8 mouse cellular contexts compared by ENCODE assay signal in the genomic region with DNA sequence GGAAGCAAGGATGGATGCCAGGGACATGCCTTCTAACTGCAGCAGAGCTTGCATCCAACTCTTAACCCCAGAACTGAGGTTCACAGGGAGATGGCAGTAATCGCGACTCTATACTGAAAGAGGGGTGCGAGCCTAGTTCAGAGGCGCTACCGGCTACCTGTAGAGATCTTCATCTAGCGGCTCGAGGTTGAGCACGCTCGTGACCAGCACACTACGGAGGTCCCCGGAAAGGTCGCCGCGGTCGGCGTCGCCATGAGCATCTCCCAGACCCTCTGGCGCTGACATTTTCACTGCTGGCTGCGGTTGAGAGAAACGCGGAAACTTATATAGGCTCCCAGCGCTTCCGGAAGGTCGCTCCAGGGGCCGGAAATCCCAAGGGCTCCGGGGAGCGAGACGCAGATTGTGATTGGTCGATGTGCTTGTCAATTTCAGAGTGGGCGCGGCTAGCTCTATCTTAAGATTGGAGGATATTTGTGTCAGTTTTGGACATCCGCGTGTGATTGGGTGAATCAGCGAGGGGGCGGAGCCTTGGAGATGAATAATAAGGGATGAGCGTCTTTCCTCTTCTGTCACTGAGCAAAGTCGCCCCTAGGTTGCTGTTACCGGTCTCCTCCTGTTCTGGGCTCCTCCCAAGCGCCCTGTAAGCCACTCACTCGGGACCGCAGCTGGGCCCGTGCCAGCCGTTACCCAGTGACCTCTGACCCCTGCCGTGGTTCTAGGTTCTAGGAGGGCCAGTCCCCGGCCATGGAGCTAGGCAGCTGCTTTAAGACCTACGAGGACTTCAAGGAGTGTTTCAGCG. TPM values are rescaled to one million over a fixed set of nuclear protein-coding genes. Genes with fewer than 3 reads are reported as not detected.
DNase-seq lines count a peak whose midpoint lies in the region; ATAC-seq lines count a peak whose summit lies in the region.

A gene (minus strand): TSS at position 350 of the 799 bp plus-strand sequence.
A gene (plus strand): TSS at position 566 of the 799 bp plus-strand sequence.

- H3K36me3 ChIP-seq in heart, embryonic 14.5 days (ENCODE audit: control insufficient read depth, insufficient read depth, low read length), result peaks cover 41% of the 10 kb centered on the region
- H3K36me3 ChIP-seq in liver, embryonic 13.5 days, result peaks cover 42% of the 10 kb centered on the region
- 0 out of 2 replicates have a peak, but pooled peaks cover 4% of the 10 kb centered on the region for H3K36me3 ChIP-seq in stomach, embryonic 16.5 days (ENCODE audit: control insufficient read depth, insufficient read depth, low read length)

- peak within 1 kb of the TSS; percentile 92 for H3K9ac ChIP-seq in heart, embryonic 14.5 days (ENCODE audit: low read length)
- peak within 1 kb of the TSS; percentile 90 for H3K9ac ChIP-seq in liver, embryonic 13.5 days
- H3K9ac ChIP-seq in stomach, embryonic 16.5 days (ENCODE audit: low read length), result peak within 1 kb of the TSS; percentile 94

- ATAC-seq in heart, embryonic 14.5 days (ENCODE audit: insufficient number of reproducible peaks, insufficient read depth, low FRiP score, low read depth), result peak; percentile 94
- peak; percentile 94 for ATAC-seq in liver, embryonic 13.5 days (ENCODE audit: low read depth)
- peak; percentile 97 for ATAC-seq in stomach, embryonic 16.5 days (ENCODE audit: insufficient read depth, low FRiP score)

- peak within 1 kb of the TSS; percentile 92 for H3K4me2 ChIP-seq in heart, embryonic 14.5 days (ENCODE audit: low read length)
- H3K4me2 ChIP-seq in liver, embryonic 13.5 days, result peak within 1 kb of the TSS; percentile 92
- peak within 1 kb of the TSS; percentile 76 for H3K4me2 ChIP-seq in stomach, embryonic 16.5 days (ENCODE audit: low read depth, low read length)

- WGBS in heart, embryonic 14.5 days, result under 1% methylated on average over 47 of the region's 47 CpGs
- under 1% methylated on average over 47 of the region's 47 CpGs for WGBS in liver, embryonic 13.5 days (ENCODE audit: insufficient replicate concordance)
- WGBS in stomach, embryonic 16.5 days, result under 1% methylated on average over 47 of the region's 47 CpGs

- peak within 1 kb of the TSS; percentile 75 for H3K27ac ChIP-seq in brown adipose tissue, adult 24 weeks (replicated peaks; ENCODE audit: low read depth, low read length)
- H3K27ac ChIP-seq in heart, embryonic 14.5 days (replicated peaks in 1 of 2; ENCODE audit: control insufficient read depth in 1 of 2, insufficient read depth in 1 of 2, low read depth in 2 of 2, low read length in 2 of 2), result peak within 1 kb of the TSS; percentile 72 to 82
- H3K27ac ChIP-seq in liver, embryonic 13.5 days, result peak within 1 kb of the TSS; percentile 99
- peak within 1 kb of the TSS; percentile 91 for H3K27ac ChIP-seq in stomach, embryonic 16.5 days (ENCODE audit: low read length)

- H3K4me1 ChIP-seq in brown adipose tissue, adult 24 weeks (ENCODE audit: control insufficient read depth, insufficient read depth, insufficient read length, low read length), result peaks cover 4% of the 10 kb centered on the region
- H3K4me1 ChIP-seq in heart, embryonic 14.5 days (ENCODE audit: control insufficient read depth in 2 of 2, insufficient read depth in 2 of 2, low read length in 2 of 2), result peaks cover 4 to 16% of the 10 kb centered on the region in 2 experiments; a peak in 3 of 4 replicates
- peaks cover 35% of the 10 kb centered on the region for H3K4me1 ChIP-seq in liver, embryonic 13.5 days (replicated peaks)
- peaks cover 16% of the 10 kb centered on the region for H3K4me1 ChIP-seq in stomach, embryonic 16.5 days (ENCODE audit: control insufficient read depth, insufficient read depth, low read length)

- no peaks in the 10 kb centered on the region for H3K9me3 ChIP-seq in heart, embryonic 14.5 days (ENCODE audit: control insufficient read depth, low read length)
- no peaks in the 10 kb centered on the region for H3K9me3 ChIP-seq in liver, embryonic 13.5 days (replicated peaks)
- H3K9me3 ChIP-seq in stomach, embryonic 16.5 days (replicated peaks; ENCODE audit: control insufficient read depth, low read length), result no peaks in the 10 kb centered on the region

- peak within 1 kb of the TSS; percentile 84 for H3K4me3 ChIP-seq in brown adipose tissue, adult 24 weeks (ENCODE audit: insufficient read depth, low read depth, low read length)
- peak within 1 kb of the TSS; percentile 85 to 94 for H3K4me3 ChIP-seq in heart, embryonic 14.5 days (ENCODE audit: control insufficient read depth in 1 of 2, insufficient read depth in 1 of 2, low read depth in 1 of 2, low read length in 2 of 2)
- H3K4me3 ChIP-seq in liver, embryonic 13.5 days (replicated peaks), result peak within 1 kb of the TSS; percentile 86
- H3K4me3 ChIP-seq in stomach, embryonic 16.5 days (replicated peaks; ENCODE audit: low read length), result peak within 1 kb of the TSS; percentile 96

- H3K27me3 ChIP-seq in heart, embryonic 14.5 days (ENCODE audit: control insufficient read depth, insufficient read depth, low read length), result no peaks in the 10 kb centered on the region
- no peaks in the 10 kb centered on the region for H3K27me3 ChIP-seq in liver, embryonic 13.5 days
- no peaks in the 10 kb centered on the region for H3K27me3 ChIP-seq in stomach, embryonic 16.5 days (ENCODE audit: control insufficient read depth, insufficient read depth, low read length)

- DNase-seq in CD4-positive, CD25-positive, alpha-beta regulatory T cell, adult 2 months (ENCODE audit: low read depth, low spot score), result peak; percentile 98
- peak; percentile 92 for DNase-seq in fat pad, adult 2 months (ENCODE audit: extremely low read depth, low read depth, low spot score)
- DNase-seq in kidney, postnatal 14 days, result peak; percentile 99
- peak; percentile 98 for DNase-seq in liver, embryonic 13.5 days
- peak; percentile 94 for DNase-seq in neural tube, embryonic 10.5 days (ENCODE audit: extremely low spot score, low spot score)

RNA-seq across cellular contexts. Expression of the first gene that starts in this region (rescaled TPM):
- 15.5 and 16.3 TPM in 2 replicates for polyA plus RNA-seq in brown adipose tissue, adult 24 weeks (2012; ENCODE audit: insufficient read depth, insufficient read length, missing spikeins)
- 12.7 and 13.9 TPM in 2 replicates for polyA plus RNA-seq in heart, embryonic 14.5 days (2014; fragmentation: Nextera tagmentation; extraction: Ambion mirVana)
- 18.8 and 20.3 TPM in 2 replicates for polyA plus RNA-seq in liver, embryonic 13.5 days (2015; fragmentation: Nextera tagmentation; extraction: Ambion mirVana)
- polyA plus RNA-seq in stomach, embryonic 16.5 days (2015; fragmentation: Nextera tagmentation; extraction: Ambion mirVana), result 23.8 and 23.9 TPM in 2 replicates

RNA-seq across cellular contexts. Expression of the second gene that starts in this region (rescaled TPM):
- polyA plus RNA-seq in brown adipose tissue, adult 24 weeks (2012; ENCODE audit: insufficient read depth, insufficient read length, missing spikeins), result 1.5 and 3.6 TPM in 2 replicates
- 5.4 and 5.9 TPM in 2 replicates for polyA plus RNA-seq in heart, embryonic 14.5 days (2014; fragmentation: Nextera tagmentation; extraction: Ambion mirVana)
- 4.3 and 5.1 TPM in 2 replicates for polyA plus RNA-seq in liver, embryonic 13.5 days (2015; fragmentation: Nextera tagmentation; extraction: Ambion mirVana)
- 8.8 TPM in 2 replicates for polyA plus RNA-seq in stomach, embryonic 16.5 days (2015; fragmentation: Nextera tagmentation; extraction: Ambion mirVana)

Comparison
In these comparisons a context has a peak if more than half of its experiments do, and no peak if none do; other contexts are left out.
1. Peak in every context shown above with its lines: DNase-seq, ATAC-seq, H3K4me3 ChIP-seq and H3K27ac ChIP-seq.